Mouse (Mus musculus): ENCODE data around the gene Rbpms2. TPM values are rescaled to one million over a fixed set of nuclear protein-coding genes. Genes with fewer than 3 reads are reported as not detected.
"Not testable (repeated sequence)": the region's sequence is repeated elsewhere in the genome, so short reads cannot be mapped to it uniquely, and the experiment has no call there.

Gene Rbpms2
- total RNA-seq, 2 experiments from 2014 or later: 2.2 to 3.2 TPM

GRCm38 (mm10) chr9:65653741-65654140 is 24.3 kb downstream of the Rbpms2 start:
- no peak for DNase-seq (ENCODE audit: low spot score in 2 of 2)

GRCm38 (mm10) chr9:65654700-65655237 is 25.3 kb downstream of the Rbpms2 start:
- DNase-seq (ENCODE audit: low spot score in 2 of 2): no peak

GRCm38 (mm10) chr9:65655540-65655939 is 26.1 kb downstream of the Rbpms2 start:
- no peak for DNase-seq (ENCODE audit: low spot score in 2 of 2)

- DNase-seq (ENCODE audit: low spot score in 2 of 2): no peak
Observed at GRCm38 (mm10) chr9:65657218-65657617, 27.8 kb downstream of the Rbpms2 start.

- no peak for DNase-seq (ENCODE audit: low spot score in 2 of 2)
Observed at GRCm38 (mm10) chr9:65661029-65661428, 31.6 kb downstream of the Rbpms2 start.

- no peak for DNase-seq (ENCODE audit: low spot score in 2 of 2)
Observed at GRCm38 (mm10) chr9:65661493-65661892, 32.0 kb downstream of the Rbpms2 start.

GRCm38 (mm10) chr9:65664163-65664562 is 34.7 kb downstream of the Rbpms2 start:
- peak in 1 of 2 experiments; percentile 78 for DNase-seq (ENCODE audit: low spot score in 2 of 2)

- DNase-seq (ENCODE audit: low spot score in 2 of 2): peak in 1 of 2 experiments; percentile 57
Observed at GRCm38 (mm10) chr9:65666042-65666441, 36.6 kb downstream of the Rbpms2 start.

GRCm38 (mm10) chr9:65667701-65668100 is 38.3 kb downstream of the Rbpms2 start, which contains the start of gene Oaz2:
Gene Oaz2 (plus strand): TSS chr9:65668001.
- no peak for DNase-seq (ENCODE audit: low spot score in 2 of 2)

GRCm38 (mm10) chr9:65671431-65671931 is 42.0 kb downstream of the Rbpms2 start:
- DNase-seq (ENCODE audit: low spot score in 2 of 2): no peak

- DNase-seq (ENCODE audit: low spot score in 2 of 2): no peak
Observed at GRCm38 (mm10) chr9:65672996-65673395, 43.5 kb downstream of the Rbpms2 start.

GRCm38 (mm10) chr9:65675461-65676357 is 46.3 kb downstream of the Rbpms2 start:
- no peak for DNase-seq (ENCODE audit: low spot score in 2 of 2)

- DNase-seq (ENCODE audit: low spot score in 2 of 2): peak; percentile 94 to 98
Observed at GRCm38 (mm10) chr9:65676358-65677118, 47.1 kb downstream of the Rbpms2 start.

- no peak for DNase-seq (ENCODE audit: low spot score in 2 of 2)
Observed at GRCm38 (mm10) chr9:65677119-65677462, 47.6 kb downstream of the Rbpms2 start.

GRCm38 (mm10) chr9:65679181-65679761 is 49.8 kb downstream of the Rbpms2 start:
- peak in 1 of 2 experiments; percentile 30 for DNase-seq (ENCODE audit: low spot score in 2 of 2)

GRCm38 (mm10) chr9:65680938-65681633 is 51.6 kb downstream of the Rbpms2 start:
- DNase-seq (ENCODE audit: low spot score in 2 of 2): no peak

GRCm38 (mm10) chr9:65681634-65681940 is 52.1 kb downstream of the Rbpms2 start:
- DNase-seq (ENCODE audit: low spot score in 2 of 2): no peak

- no peak for DNase-seq (ENCODE audit: low spot score in 2 of 2)
Observed at GRCm38 (mm10) chr9:65682183-65682582, 52.7 kb downstream of the Rbpms2 start.

- DNase-seq (ENCODE audit: low spot score in 2 of 2): peak in 1 of 2 experiments; percentile 41
Observed at GRCm38 (mm10) chr9:65682994-65683393, 53.5 kb downstream of the Rbpms2 start.

GRCm38 (mm10) chr9:65684704-65685103 is 55.3 kb downstream of the Rbpms2 start:
- no peak for DNase-seq (ENCODE audit: low spot score in 2 of 2)

- not testable (repeated sequence) for DNase-seq (ENCODE audit: low spot score in 2 of 2)
Observed at GRCm38 (mm10) chr9:65689869-65690268, 60.4 kb downstream of the Rbpms2 start.
